Mouse (Mus musculus) adrenal gland, adult 8-10 months (tissue): ENCODE measurements around the gene Lrrc10. TPM values are rescaled to one million over a fixed set of nuclear protein-coding genes. Genes with fewer than 3 reads are reported as not detected.
"Not testable (repeated sequence)": the region's sequence is repeated elsewhere in the genome, so short reads cannot be mapped to it uniquely, and the experiment has no call there.

Source experiments
- DNase-seq: peaks from one replicate; pipeline ENCODE4 v3.0.0; 2022
- total RNA-seq, 4 experiments: library from RNA; stranded (reverse); gene quantifications; 2 replicates each; pipeline ENCODE4 v1.2.4; 2022

Gene Lrrc10
- total RNA-seq, 4 experiments from 2014 or later, result not detected

DNA sequence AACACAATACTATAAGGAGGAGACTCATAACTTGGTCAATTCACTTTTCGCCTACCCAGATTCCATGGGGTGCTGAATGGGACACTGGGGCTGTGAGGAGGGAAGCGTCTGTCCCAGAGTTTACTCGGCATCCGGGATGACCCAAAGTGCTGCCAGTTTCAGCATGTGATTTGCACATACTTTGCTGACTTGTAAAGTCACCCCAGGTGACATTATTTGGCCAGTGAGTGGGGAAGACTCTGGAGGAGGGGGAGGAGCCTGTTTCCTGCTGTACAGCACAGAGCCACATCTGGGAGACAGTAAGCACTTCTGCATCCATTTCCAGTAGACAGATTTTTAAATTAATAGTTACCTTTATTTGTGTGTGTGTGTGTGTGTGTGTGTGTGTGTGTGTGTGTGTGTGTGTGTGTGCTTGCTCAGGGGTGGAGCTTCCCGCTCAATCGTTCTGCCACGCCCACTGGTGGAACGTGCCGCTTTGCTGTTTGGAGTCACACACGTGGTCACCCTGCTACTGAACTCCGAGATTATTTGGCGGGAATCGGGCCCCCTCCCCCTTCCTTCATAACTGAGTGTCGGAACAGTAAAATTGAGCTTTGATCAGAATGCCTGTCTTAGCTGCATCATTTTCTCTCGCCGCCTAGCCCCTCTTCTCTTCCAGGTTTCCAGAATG lies 1.5 kb upstream of the Lrrc10 start:
- DNase-seq, result not testable (repeated sequence)

DNA sequence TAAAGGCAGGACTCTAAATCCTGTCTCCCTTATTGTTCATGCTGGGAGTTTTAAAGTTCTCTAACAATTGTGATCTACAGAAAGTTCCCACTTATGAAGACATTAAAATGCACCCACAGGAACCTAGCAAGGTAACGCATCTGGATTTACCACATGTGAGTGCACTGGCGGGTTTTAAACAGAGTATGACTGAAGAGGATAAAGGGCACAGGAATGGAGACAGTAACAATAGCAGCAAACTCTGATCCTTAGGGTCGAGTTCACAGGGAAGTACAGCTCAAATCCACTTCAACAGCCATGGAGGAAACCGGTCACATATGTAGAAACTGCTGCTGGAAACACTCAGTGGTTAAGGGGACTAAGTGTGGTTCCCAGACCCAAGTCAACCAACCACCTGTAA lies 4.1 kb downstream of the Lrrc10 start:
- DNase-seq, result no peak

DNA sequence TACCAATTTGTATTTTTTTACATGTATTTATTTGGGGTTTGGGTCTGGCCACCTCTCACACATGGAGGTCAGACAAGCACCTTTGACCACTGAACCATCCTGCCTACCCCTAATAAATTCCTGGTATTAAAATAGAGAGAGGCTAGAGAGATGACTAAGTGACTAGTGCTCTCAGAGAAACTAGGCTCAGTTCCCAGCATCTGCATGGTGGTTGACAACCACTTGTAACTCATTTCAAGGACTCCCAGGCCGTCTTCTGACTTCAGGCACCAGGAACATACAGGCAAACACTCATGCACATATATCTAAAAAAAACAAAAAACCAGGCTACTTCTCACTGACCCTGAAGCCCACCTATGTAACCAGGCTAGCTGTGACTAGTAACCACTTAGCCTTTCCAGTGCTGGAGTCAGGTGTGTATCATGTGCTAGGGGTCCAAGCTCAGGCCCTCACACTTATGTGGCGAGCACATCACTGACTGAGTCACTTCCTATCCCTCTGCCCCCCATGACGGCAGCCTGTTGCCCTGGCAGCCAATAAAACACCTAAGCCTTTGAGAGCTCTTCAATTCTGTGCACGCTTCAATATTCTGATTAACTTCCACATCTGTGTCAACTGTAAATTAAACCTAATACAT lies 4.9 kb downstream of the Lrrc10 start:
- peak; percentile 43 for DNase-seq

DNA sequence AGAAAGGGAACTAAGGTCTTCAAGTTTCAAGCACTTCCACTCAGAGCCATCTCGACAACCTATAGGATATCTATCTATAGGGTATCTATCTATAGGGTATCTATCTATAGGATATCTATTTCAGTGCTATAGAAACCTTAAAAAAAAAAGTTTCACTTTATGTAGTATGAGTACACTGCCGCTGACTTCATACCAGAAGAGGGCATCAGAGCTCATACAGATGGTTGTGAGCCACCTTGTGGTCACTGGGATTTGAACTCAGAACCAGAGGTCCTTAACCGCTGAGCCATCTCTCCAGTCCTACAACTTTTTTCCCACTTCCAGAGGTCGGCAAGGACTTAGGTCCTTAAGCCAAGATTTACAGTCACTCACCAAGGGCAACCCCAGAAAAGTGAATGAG lies 10.5 kb downstream of the Lrrc10 start:
- DNase-seq, result no peak

DNA sequence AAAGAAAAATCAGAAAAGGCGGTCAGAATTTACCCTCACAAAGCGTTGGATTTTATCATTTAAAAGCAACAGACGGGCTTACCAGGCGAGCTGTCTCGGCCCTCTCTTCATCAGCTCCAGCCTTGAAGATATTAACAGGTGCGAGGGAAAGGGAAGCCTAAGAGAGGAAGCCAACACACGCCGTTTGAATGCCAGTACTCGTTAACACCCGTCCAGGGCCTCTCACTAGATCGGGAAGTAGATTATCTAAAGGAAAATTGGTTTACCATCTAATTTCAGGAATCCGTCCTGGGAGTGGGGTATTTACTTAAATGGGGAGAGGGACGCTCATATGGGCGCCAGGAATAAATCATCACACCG lies 17.7 kb downstream of the Lrrc10 start:
- DNase-seq, result no peak

- DNase-seq, result peak; percentile 85
These were observed 18.3 kb downstream of the Lrrc10 start, which contains the start of gene Cct2 for GRCm38 (mm10) chr10:117063254-117064021. TSS of gene Cct2 (minus strand) at chr10:117063814.

- DNase-seq, result no peak
These were observed 18.9 kb downstream of the Lrrc10 start for GRCm38 (mm10) chr10:117064076-117064475.

- DNase-seq, result no peak
These were observed 24.0 kb downstream of the Lrrc10 start for GRCm38 (mm10) chr10:117069109-117069508.

DNA sequence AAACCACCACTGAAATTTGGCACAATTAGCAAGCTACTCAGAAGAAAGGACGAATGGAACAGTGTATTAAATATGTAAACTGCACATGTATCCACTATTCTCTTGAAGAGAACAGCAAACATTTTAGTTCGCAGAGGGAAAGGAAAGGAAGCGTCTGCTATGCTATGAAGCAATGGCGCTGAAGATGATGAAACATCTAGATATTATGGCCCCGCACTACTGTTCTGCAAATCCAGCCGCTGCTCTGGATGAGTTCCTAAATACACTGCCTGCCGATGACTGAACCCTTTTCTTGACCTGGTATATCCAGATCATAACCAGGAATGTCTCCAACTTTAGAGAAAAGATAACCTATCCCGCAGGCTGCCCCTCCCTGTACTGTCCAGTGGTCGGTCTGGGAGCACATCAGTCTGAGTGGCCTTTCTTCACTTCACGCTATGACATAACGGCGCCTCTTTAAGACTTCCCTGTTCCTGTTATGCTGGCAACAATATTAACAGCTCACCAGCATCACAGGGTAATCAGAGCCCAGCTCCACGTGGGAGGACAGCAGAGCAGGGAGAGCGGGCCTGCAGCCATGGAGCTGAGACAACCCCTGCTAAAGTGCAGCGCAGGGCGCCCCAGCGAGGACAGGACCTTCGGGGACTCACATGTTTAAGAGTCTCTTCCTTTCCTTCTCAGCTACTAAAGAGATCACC lies 27.2 kb downstream of the Lrrc10 start:
- no peak for DNase-seq

GRCm38 (mm10) chr10:117073176-117073575 lies 28.0 kb downstream of the Lrrc10 start:
- no peak for DNase-seq

DNA sequence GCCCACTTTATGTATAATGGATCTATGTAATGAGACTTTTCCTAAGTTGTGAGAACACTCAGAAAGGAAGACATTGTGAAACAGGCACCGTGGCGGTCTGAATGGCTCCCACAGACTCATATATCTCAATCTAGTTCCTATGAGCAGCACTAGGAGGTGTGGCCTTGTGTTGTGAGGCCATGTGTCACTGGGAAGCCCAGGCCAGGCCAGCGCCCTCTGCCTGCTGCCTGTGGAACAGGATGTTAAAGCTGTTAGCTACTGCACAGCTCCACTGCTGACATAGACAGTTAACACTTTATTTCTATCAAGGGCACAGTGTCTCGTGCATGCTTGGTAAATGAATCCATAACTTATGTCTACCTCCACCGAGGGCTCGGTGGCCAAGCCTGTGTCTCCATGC lies 33.1 kb downstream of the Lrrc10 start:
- DNase-seq, result peak; percentile 21

DNA sequence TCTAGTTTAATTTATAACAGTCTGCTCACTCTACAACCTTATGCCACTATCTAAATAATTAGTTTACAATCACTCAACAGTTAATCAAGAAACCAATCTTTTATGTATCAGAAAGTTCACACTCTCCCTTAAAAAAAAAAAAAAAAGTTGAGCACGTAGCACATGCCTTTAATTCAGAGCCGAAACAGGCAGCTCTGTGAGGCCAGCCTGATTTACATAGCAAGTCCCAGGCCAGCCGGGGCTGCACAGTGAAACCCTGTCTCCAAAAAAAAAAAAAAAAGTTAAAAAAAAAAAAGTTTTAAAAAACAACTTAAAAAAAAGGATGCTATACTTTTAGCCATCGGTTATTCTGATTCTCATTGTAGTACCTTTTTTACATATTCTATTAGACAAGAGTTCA lies 36.2 kb downstream of the Lrrc10 start:
- no peak for DNase-seq

DNA sequence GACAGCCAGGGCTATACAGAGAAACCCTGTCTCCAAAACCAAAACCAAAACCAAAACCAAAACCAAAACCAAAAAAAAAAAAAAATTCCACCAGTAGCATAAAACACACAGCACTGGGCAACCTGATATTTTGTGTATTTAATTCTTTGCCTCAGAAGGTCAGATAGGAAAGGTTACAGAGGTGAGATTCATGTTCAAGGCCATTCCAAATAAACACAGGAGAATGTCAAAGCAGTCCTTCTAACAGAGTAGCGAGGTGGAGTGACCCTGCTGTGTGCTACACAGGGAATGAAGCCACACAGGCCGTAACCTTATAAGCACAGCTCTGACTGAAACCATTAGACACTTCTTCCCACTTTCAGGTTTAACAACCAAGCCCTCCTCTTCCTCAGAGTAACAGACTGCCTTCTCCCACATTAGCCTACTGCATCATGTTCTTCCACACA lies 36.8 kb downstream of the Lrrc10 start:
- no peak for DNase-seq

- DNase-seq, result no peak
These were observed 44.5 kb downstream of the Lrrc10 start for GRCm38 (mm10) chr10:117089628-117090027.

- no peak for DNase-seq
These were observed 49.6 kb downstream of the Lrrc10 start for GRCm38 (mm10) chr10:117094504-117095329.

- DNase-seq, result no peak
These were observed 51.0 kb downstream of the Lrrc10 start for GRCm38 (mm10) chr10:117096096-117096495.

Other genes with a start within 250 kb of the Lrrc10 start
- under 1 TPM in 3 of 4 experiments, not detected in 1; 0.14 to 0.30 (median 0.25) TPM for gene Myrfl, start 148.4 kb upstream of the Lrrc10 start, total RNA-seq
- 10 to 100 TPM; 32.8 to 50.0 (median 37.1) TPM for gene Rab3ip, start 94.6 kb upstream of the Lrrc10 start, total RNA-seq
- gene Gm10271, start 72.7 kb upstream of the Lrrc10 start, total RNA-seq, result not detected
- gene Best3, start 59.0 kb upstream of the Lrrc10 start, total RNA-seq, result 1 to 10 TPM in 1 of 4 experiments, under 1 TPM in 3; 0.31 to 1.0 (median 0.69) TPM
- gene Cct2, start 18.5 kb downstream of the Lrrc10 start, total RNA-seq, result 100 to 1,000 TPM; 184 to 239 (median 209) TPM
- gene Frs2, start 103.2 kb downstream of the Lrrc10 start, total RNA-seq, result 10 to 100 TPM; 26.8 to 34.1 (median 29.6) TPM
- gene Yeats4, start 179.2 kb downstream of the Lrrc10 start, total RNA-seq, result 10 to 100 TPM; 39.3 to 42.6 (median 41.5) TPM
- gene 9530003J23Rik, start 193.4 kb downstream of the Lrrc10 start, total RNA-seq, result not detected
- 100 to 1,000 TPM; 174 to 471 (median 338) TPM for gene Lyz2, start 237.0 kb downstream of the Lrrc10 start, total RNA-seq
- gene Lyz1, start 247.5 kb downstream of the Lrrc10 start, total RNA-seq, result 10 to 100 TPM; 13.9 to 37.6 (median 25.4) TPM